Mouse (Mus musculus): Measurements from ENCODE around the gene Cfap73. TPM values are rescaled to one million over a fixed set of nuclear protein-coding genes. Genes with fewer than 3 reads are reported as not detected.
A peak's percentile ranks its signal among the peaks of the same experiment; 100 is the strongest.

Gene Cfap73
- polyA plus RNA-seq, 1 experiment: not detected

DNA sequence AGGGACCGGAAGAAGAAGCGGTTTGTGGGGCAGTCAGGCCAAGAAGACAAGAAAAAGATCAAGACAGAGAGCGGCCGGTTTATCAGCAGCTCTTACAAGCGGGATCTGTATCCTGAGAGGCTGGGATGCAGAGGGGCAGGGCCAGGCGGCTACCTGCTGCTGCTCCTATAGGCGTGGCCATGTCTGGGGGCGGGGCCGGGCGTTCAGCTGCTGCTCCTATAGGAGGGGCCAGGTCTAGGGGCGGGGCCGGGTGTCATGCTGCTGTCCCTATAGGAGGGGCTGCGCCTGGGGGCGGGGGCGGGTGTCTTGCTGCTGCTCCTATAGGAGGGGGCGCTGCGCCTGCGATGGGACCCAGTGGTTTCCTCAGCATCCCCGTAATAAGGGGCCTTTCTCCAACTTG lies 7.6 kb downstream of the Cfap73 start:
- Histone ChIP-seq H3K27ac (ENCODE audit: insufficient read depth, low read length) (no peak overlapping the region), H3K36me3 (ENCODE audit: control insufficient read depth, insufficient read depth, low read length) (peaks cover 53% of the 10 kb centered on the region), H3K27me3 (ENCODE audit: control insufficient read depth, insufficient read depth, low read length) (peaks cover 2% of the 10 kb centered on the region; the same call in 1 of the 2 replicates), H3K4me1 (ENCODE audit: control insufficient read depth, insufficient read depth, insufficient read length) (peaks cover 21% of the 10 kb centered on the region; the same call in 1 of the 2 replicates), H3K4me3 (ENCODE audit: extremely low read depth, insufficient read depth, insufficient read length) (no peak overlapping the region)
- 91% methylated on average over 17 of the region's 19 CpGs for WGBS
- TF ChIP-seq POLR2A (IDR thresholded peaks at IDR 0.05; ENCODE audit: low read depth, low read length) (no peak), CTCF (IDR thresholded peaks at IDR 0.05; ENCODE audit: extremely low read depth, insufficient read depth, insufficient read length, insufficient replicate concordance) (no peak)
- DNase-seq (ENCODE audit: low read depth in 1 of 2, low spot score in 2 of 2): no peak

DNA sequence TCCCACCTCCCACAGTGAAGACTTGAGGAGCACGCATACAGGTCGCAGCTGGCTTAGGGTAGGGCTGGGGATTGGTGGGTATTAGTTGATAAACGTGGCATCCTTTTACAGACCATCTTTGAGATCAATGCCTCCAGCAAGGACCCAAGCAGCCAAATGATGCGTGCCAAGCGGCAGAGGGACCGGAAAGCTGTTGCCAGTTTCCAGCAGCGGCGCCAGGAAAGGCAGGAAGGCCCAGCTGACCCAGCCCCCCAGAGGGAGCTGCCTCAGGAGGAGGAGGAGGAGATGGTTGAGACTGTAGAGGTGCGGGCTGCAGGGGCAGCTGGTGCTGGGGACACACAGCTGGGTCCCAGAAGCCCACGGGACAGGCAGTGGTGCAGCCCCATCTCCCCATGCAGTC lies 9.6 kb downstream of the Cfap73 start:
- Histone ChIP-seq H3K36me3 (ENCODE audit: control insufficient read depth, insufficient read depth, low read length) (peaks cover 63% of the 10 kb centered on the region), H3K4me1 (ENCODE audit: control insufficient read depth, insufficient read depth, insufficient read length) (peaks cover 14% of the 10 kb centered on the region; the same call in 1 of the 2 replicates), H3K27ac (ENCODE audit: insufficient read depth, low read length) (no peak overlapping the region), H3K4me3 (ENCODE audit: extremely low read depth, insufficient read depth, insufficient read length) (no peak overlapping the region), H3K27me3 (ENCODE audit: control insufficient read depth, insufficient read depth, low read length) (no peaks in the 10 kb centered on the region)
- DNase-seq (ENCODE audit: low read depth in 1 of 2, low spot score in 2 of 2): no peak
- WGBS: 79% methylated on average over 10 of the region's 10 CpGs
- TF ChIP-seq POLR2A (IDR thresholded peaks at IDR 0.05; ENCODE audit: low read depth, low read length): no peak
- TF ChIP-seq CTCF (IDR thresholded peaks at IDR 0.05; ENCODE audit: extremely low read depth, insufficient read depth, insufficient read length, insufficient replicate concordance): no peak

- H3K27me3 ChIP-seq (ENCODE audit: control insufficient read depth, insufficient read depth, low read length): no peaks in the 10 kb centered on the region
- 33% methylated on average over 5 of the region's 5 CpGs for WGBS
- H3K4me3 ChIP-seq (ENCODE audit: extremely low read depth, insufficient read depth, insufficient read length): peak overlapping the region; percentile 44; the same call in 1 of the 2 replicates
- TF ChIP-seq CTCF (IDR thresholded peaks at IDR 0.05; ENCODE audit: extremely low read depth, insufficient read depth, insufficient read length, insufficient replicate concordance) (no peak), POLR2A (IDR thresholded peaks at IDR 0.05; ENCODE audit: low read depth, low read length) (no peak)
- H3K36me3 ChIP-seq (ENCODE audit: control insufficient read depth, insufficient read depth, low read length): peaks cover 72% of the 10 kb centered on the region
- DNase-seq (ENCODE audit: low read depth in 1 of 2, low spot score in 2 of 2): peak; percentile 47 to 73
- H3K4me1 ChIP-seq (ENCODE audit: control insufficient read depth, insufficient read depth, insufficient read length): peaks cover 15% of the 10 kb centered on the region; the same call in 1 of the 2 replicates
- H3K27ac ChIP-seq (ENCODE audit: insufficient read depth, low read length): peak overlapping the region; percentile 90
Observed at GRCm38 (mm10) chr5:120622198-120622851, 11.7 kb downstream of the Cfap73 start.

GRCm38 (mm10) chr5:120621846-120622197 lies 12.2 kb downstream of the Cfap73 start:
- Histone ChIP-seq H3K36me3 (ENCODE audit: control insufficient read depth, insufficient read depth, low read length) (peaks cover 72% of the 10 kb centered on the region), H3K27ac (ENCODE audit: insufficient read depth, low read length) (peak overlapping the region; percentile 90), H3K4me1 (ENCODE audit: control insufficient read depth, insufficient read depth, insufficient read length) (peaks cover 15% of the 10 kb centered on the region; the same call in 1 of the 2 replicates), H3K27me3 (ENCODE audit: control insufficient read depth, insufficient read depth, low read length) (no peaks in the 10 kb centered on the region), H3K4me3 (ENCODE audit: extremely low read depth, insufficient read depth, insufficient read length) (peak overlapping the region; percentile 44)
- no peak for DNase-seq (ENCODE audit: low read depth in 1 of 2, low spot score in 2 of 2)
- WGBS: 33% methylated on average over 10 of the region's 10 CpGs
- no peak for TF ChIP-seq CTCF (IDR thresholded peaks at IDR 0.05; ENCODE audit: extremely low read depth, insufficient read depth, insufficient read length, insufficient replicate concordance)
- TF ChIP-seq POLR2A (IDR thresholded peaks at IDR 0.05; ENCODE audit: low read depth, low read length): no peak

DNA sequence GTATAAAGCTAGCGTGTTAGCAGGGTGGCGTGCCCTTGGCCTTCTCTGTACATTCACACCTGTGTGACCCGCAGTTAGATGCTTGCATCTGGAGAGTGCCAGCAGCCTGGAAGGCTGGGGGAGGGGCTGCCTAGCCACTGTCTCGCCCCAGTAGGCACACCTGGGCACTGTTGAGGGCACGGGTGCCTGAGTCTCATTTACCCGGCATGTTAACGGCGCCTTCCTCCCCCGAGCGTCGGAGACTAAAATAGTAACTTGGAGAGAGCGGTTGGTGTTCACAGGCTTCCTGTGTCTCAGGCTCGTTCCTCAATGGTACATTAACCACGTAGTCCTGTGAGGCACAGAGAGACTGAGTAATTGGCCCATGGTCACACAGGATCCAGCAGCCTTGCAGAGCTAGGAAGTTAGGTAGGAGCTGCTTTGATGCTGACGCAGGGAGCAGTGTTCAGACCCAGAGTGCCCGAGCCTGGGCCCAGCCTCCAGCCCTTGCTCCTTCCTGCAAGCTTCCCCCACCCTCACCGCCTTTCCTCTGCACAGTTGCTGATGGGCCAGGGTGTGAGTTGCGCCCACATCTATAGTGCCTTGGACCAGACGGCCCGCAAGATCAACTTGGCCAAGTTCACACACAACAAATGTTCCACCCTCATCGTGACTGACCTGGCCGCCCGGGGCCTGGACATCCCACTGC lies 12.8 kb downstream of the Cfap73 start:
- TF ChIP-seq CTCF (IDR thresholded peaks at IDR 0.05; ENCODE audit: extremely low read depth, insufficient read depth, insufficient read length, insufficient replicate concordance) (no peak), POLR2A (IDR thresholded peaks at IDR 0.05; ENCODE audit: low read depth, low read length) (0 out of 2 replicates have a peak, but pooled peaks have one; percentile 13)
- peaks cover 15% of the 10 kb centered on the region; the same call in 1 of the 2 replicates for H3K4me1 ChIP-seq (ENCODE audit: control insufficient read depth, insufficient read depth, insufficient read length)
- H3K4me3 ChIP-seq (ENCODE audit: extremely low read depth, insufficient read depth, insufficient read length): peak overlapping the region; percentile 44; the same call in 1 of the 2 replicates
- 30% methylated on average over 23 of the region's 23 CpGs for WGBS
- peak overlapping the region; percentile 90 for H3K27ac ChIP-seq (ENCODE audit: insufficient read depth, low read length)
- peaks cover 69% of the 10 kb centered on the region for H3K36me3 ChIP-seq (ENCODE audit: control insufficient read depth, insufficient read depth, low read length)
- DNase-seq (ENCODE audit: low read depth in 1 of 2, low spot score in 2 of 2): peak; percentile 73 to 77
- no peaks in the 10 kb centered on the region for H3K27me3 ChIP-seq (ENCODE audit: control insufficient read depth, insufficient read depth, low read length)

- peak overlapping the region; percentile 90 for H3K27ac ChIP-seq (ENCODE audit: insufficient read depth, low read length)
Observed at GRCm38 (mm10) chr5:120620375-120621077, 13.5 kb downstream of the Cfap73 start.

More at GRCm38 (mm10) chr5:120620375-120621077, 13.5 kb downstream of the Cfap73 start:
- DNase-seq (ENCODE audit: low read depth in 1 of 2, low spot score in 2 of 2): peak; percentile 78 to 85
- H3K4me3 ChIP-seq (ENCODE audit: extremely low read depth, insufficient read depth, insufficient read length): no peak overlapping the region
- H3K27me3 ChIP-seq (ENCODE audit: control insufficient read depth, insufficient read depth, low read length): no peaks in the 10 kb centered on the region
- peaks cover 15% of the 10 kb centered on the region; the same call in 1 of the 2 replicates for H3K4me1 ChIP-seq (ENCODE audit: control insufficient read depth, insufficient read depth, insufficient read length)
- WGBS: 64% methylated on average over 18 of the region's 18 CpGs
- TF ChIP-seq POLR2A (IDR thresholded peaks at IDR 0.05; ENCODE audit: low read depth, low read length) (no peak), CTCF (IDR thresholded peaks at IDR 0.05; ENCODE audit: extremely low read depth, insufficient read depth, insufficient read length, insufficient replicate concordance) (peak; percentile 98)
- H3K36me3 ChIP-seq (ENCODE audit: control insufficient read depth, insufficient read depth, low read length): peaks cover 62% of the 10 kb centered on the region
